Mouse (Mus musculus) adrenal gland, adult 8-10 months (tissue): ENCODE data around the gene Gba. TPM values are rescaled to one million over a fixed set of nuclear protein-coding genes. Genes with fewer than 3 reads are reported as not detected.
"Not testable (repeated sequence)": the region's sequence is repeated elsewhere in the genome, so short reads cannot be mapped to it uniquely, and the experiment has no call there.

Source experiments
- DNase-seq: peaks from one replicate; pipeline ENCODE4 v3.0.0; 2022
- total RNA-seq, 4 experiments: library from RNA; stranded (reverse); gene quantifications; 2 replicates each; pipeline ENCODE4 v1.2.4; 2022

Gba gene
- total RNA-seq: 10 to 100 TPM; 65.6 to 84.3 (median 70.5) TPM

DNA sequence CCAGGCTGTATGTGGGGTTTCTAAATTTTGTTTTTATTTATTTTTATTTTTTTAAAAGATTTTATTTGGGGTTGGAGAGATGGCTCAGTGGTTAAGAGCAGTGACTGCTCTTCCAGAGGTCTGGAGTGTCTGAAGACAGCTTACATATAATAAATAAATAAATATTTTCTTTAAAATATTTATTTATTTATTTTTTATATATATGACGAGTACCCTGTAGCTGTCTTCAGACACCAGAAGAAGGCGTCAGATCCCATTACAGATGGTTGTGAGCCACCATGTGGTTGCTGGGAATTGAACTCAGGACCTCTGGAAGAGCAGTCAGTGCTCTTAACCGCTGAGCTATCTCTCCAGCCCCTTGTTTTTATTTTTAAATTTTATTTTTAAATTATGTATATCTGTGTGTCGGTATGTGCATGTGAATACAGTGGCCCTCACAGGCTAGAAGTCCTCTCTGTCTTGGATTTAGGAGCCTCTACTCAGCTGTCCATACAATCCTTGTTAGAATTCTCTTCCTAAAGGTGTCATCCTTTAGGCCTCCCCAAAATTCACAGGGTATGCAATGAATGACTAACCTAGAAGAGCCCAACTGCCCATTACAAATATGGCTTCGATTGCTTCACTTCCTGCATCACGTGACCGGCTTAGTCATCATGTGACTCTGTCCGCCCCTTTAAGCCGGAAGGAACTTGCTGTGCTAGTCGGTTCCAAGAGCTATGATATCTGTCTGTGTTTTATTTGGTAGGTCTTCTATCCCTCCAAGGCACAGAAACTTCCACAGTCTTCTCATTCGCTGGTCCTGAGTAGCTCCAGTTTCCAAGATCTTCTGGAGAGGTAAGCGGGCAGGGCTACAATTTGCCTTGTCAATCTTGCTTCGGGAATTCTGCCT is at the start of gene Gba:
Gene Gba, plus strand, starts transcription at position 676 of the 889 bp plus-strand sequence.
- DNase-seq: peak; percentile 77

DNA sequence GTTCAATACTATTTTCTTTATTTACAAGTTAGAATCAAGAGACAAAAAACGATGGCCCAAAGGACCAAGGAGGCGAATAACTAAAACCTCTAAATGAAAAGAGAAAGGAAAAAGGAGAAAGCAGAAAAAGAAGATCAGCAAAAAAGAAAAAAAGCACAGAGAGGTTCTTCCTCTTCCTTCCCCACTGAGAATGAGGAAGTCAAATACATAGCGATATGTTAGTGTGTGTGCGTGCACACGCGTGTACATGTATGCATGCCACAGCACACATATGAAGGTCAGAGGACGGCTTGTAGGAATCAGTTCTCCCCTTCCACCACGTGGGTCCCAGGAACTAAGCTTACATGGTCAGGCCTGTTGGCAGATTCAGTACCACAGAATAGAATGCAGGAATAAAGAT is 45.8 kb upstream of the Gba start:
- DNase-seq: no peak

DNA sequence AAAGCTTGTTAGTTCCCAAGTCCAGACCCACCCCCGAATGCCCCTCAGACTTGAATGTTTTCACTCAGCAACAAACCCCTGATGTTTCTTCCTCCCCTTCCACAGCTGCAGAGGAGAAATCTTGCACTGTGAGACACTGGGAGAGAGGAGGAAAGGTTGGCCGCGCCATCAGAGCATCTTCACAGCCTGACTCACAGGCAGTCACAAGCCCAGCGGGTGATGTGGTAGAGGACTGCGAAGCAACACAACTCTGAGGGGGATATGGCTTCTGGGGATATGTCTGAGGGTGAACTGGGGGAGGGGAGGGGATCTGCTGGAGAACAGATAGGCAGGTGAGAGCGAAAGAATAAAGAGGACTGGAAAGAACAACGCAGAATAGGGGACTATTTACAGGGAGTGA is 44.1 kb upstream of the Gba start:
- DNase-seq: no peak

DNA sequence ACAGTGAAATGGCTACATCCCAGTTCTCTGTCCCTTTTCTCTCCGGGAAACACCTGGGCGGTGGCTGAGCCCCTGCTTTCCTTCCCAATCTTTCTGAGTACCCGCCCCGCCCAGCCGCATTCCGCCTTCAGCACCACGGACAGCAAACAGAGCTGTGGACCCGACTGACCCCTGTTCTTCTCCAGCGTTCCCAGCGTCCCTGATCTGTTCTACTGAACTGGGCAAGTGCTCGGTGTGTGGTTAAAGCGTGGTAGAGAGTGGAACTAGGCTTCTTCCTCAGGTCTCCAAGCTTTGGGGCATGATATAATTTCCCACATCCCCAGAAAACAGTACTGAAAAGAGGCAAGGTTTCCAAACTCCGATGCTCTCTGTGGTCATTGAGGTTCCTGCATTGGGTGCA is 43.5 kb upstream of the Gba start:
- DNase-seq: no peak

DNA sequence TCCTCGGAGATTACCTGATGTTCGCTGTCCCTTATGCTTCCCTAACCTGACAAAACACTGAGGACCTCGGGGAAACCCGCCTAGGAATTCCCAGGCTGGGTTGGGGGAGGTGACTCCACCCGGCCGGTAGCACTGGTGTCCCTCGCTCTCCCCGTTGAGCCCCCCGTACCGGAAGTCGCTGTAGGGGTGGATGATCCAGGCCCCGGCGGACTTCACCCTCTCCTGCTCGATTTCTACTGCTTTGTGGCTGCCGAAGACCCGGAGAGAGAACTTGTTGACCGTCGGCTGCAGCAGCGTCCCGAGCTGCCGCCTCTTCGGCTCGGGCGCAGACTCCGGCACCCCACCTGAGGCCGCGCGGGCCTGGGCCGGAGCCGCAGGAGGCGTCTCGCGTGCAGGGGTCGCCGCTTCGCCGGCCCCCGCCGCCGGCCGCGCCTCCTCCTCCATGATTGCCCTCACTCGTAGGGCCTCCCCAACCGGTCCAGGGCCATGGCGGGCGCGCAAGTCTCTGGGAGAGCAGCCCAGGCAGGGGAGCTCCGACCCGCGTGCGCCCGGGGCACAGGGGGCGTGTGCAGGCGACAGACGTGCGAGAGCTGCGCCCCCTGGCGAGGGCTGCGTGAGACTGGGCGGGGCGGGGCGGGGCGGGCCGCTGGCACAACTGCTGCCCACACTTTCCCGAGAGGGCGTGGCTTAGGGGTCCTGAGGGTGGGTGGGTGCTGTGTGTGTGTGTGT is 42.9 kb upstream of the Gba start, which contains the start of gene Hcn3:
Gene Hcn3, minus strand, starts transcription at position 581 of the 729 bp plus-strand sequence.
- DNase-seq: no peak

- not testable (repeated sequence) for DNase-seq
Observed at GRCm38 (mm10) chr3:89161207-89161606, 41.5 kb upstream of the Gba start.

- no peak for DNase-seq
Observed at GRCm38 (mm10) chr3:89161786-89162185, 40.9 kb upstream of the Gba start.

- DNase-seq: no peak
Observed at GRCm38 (mm10) chr3:89163123-89163522, 39.6 kb upstream of the Gba start.

DNA sequence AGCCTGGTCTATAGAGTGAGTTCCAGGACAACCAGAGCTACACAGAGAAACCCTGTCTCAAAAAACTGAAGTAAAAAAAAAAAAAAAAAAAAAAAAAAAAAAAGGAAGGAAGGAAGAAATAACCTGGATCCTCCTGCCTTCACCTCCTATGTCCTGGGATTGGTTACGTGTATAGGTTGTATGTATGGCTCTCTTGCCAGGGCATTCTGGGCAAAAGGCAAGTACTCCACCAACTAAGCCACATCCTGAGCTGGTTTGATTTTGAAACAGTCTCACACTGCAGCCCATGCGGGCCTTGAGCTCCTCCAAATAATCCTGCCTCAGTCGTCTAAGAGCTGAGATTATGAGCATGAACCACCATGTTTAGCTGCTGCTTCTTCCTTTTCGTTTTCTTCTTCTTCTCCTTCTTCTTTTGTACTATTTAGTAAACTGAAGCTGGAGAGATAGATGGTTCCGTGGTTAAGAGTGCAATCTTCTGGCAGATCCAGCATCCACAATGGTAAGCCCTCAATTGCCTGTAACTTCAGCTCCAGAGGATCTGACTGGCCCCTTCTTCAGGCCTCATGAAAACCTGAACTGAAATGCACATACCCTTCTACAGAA is 39.0 kb upstream of the Gba start:
- no peak for DNase-seq

DNA sequence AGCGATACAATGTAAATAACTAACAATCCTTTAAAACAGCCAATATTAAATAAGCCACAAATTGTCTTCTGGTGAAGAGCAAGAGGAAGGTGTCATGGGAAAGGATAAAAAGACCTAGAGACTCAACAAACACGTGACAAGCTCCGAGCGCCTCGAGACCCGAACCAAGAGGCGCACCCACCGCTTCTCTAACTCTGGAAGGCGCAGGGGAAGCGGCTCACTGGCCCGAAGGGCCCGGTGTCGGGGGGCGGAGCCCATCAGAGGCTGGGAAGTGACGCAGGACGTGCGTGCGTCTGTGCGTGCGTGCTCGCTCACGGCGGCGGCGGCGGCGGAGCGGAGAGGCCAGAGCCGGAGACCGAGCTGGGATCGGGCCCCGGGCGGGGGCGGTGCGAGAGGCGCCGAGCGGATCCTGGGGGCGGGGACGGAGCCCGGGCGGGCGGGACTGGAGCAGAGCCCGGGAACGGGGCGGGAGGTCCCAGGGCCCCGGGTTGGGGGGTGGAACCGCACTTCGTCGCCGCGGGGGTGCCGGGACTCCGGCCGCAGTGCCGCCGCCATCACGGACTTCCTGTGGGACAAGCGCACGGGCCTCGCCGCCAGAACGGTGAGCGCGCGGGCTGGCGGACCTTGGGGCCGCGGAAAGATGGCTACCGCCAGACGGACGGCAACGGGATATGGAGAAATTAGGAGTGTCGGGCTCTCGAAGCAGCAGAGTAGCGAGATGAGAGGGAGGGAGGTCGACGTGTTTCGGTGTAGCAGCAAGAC is 38.0 kb upstream of the Gba start, which contains the start of gene Clk2:
Gene Clk2, plus strand, starts transcription at position 290 of the 762 bp plus-strand sequence.
- DNase-seq: peak; percentile 93

DNA sequence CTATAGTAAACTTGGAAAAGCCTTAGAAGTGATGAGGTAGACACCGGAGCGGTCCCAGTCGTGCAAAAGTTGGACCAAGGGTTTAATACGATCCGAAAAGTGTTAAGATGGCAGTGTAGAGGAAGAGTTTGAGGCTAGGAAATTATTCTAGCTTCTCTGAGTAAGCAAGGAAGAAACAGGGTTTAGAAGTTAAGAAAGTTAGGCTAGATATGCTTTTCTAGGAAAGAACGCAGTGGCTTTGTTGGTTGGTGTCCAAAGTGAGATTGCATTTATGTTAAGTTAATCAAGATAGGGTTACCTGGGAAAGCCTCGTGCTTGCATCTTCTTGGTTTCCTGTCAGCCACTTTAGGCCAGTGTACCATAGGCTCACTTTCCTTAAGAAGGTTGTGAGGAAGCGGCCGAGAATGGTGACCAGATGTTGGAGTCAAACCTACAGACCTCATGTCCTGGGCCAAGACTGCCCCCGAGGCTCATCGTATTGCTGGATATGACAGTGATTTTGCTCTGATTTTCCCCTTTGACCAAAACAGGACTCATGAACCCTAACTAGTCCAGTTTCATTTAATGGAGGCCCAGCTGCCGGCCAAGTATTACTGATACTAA is 37.4 kb upstream of the Gba start:
- no peak for DNase-seq

GRCm38 (mm10) chr3:89166945-89167344 is 35.8 kb upstream of the Gba start:
- no peak for DNase-seq

GRCm38 (mm10) chr3:89174844-89175243 is 27.9 kb upstream of the Gba start:
- no peak for DNase-seq

DNA sequence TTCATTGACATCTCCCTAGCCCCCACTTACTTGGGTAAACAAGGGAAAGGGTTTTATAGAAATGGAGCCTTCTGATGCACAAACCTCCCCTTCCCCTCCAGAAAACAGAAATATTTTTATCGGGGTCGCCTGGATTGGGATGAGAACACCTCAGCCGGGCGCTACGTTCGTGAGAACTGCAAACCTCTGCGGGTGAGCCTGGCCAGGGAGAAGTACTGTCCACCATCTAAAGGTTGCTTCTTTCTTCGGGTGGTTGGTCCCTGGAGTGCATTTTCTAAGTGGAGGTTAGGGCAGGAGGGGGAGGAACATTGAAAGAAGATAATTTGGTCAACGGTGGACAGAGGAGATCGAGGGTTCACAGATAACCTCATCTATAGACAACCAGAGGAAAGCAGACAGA is 27.2 kb upstream of the Gba start:
- DNase-seq: no peak

DNA sequence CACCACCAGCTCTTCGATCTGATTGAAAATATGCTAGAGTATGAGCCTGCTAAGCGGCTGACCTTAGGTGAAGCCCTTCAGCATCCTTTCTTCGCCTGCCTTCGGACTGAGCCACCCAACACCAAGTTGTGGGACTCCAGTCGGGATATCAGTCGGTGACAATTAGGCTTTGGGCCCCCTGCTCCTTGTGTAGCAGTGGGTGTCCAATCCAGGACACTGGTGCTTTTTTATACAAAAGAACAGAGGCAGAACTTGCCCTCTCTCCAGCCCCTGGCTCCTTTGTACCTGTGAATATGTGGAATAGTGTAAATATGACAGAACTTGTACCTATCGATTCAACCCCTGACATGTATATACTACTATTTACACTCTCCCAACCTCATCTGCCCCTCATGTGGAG is 26.3 kb upstream of the Gba start:
- no peak for DNase-seq

DNA sequence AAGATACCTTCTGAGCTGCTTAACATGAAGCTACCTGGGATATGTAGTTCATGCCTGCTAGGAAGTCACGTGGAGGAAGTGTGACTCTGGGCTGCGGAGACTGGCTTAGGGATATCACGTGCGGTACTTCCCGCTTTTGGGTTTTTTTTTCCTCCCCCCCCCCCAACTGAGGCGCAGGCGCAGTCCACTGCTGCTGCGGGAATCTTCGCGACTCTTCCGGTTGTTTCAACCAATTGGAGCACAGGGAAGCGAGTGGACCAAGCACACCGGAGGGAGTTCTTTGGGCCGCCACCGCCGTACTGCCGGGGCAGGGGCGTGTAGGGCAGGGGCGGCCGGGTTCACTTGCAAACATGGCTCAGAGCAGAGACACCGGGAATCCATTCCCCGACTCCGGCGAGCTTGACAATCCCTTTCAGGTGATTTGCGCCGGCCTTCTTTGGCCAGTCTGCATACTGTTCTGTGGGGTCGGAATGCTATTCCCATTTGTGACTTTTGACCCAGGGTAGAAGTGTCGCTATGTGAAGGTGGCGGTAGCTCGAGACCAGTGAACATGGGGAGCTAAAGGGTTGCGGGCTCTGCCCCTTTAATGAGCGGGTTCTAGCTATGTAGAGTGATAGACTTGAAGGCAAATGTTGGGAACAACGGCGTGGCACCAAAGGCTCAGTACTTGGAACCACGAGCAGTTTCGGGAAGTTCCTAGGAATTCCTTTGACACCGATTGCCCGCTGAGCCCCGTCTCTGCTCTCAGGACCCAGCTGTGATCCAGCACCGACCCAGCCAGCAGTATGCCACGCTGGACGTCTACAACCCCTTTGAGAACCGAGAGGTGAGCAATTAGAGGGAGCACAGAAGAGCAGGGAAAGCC is 25.3 kb upstream of the Gba start, which contains the start of gene Scamp3:
Gene Scamp3, plus strand, starts transcription at position 232 of the 865 bp plus-strand sequence.
- peak; percentile 87 for DNase-seq

GRCm38 (mm10) chr3:89178107-89178385 is 24.7 kb upstream of the Gba start:
- DNase-seq: no peak

DNA sequence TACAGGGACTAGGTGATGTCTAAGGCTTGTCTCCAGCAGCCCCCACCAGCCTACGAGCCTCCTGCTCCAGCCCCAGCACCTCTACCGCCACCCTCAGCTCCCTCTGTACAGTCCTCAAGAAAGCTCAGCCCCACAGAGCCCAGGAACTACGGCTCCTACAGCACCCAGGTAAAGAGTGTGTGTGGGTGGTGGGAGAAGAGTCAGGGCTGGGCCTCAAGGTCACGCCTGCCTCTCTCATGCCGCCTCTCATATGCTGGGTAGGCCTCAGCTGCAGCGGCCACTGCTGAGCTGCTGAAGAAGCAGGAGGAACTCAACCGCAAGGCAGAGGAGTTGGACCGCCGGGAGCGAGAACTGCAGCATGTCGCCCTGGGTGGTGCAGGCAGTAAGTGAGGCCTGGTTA is 23.7 kb upstream of the Gba start:
- no peak for DNase-seq

- DNase-seq: no peak
Observed at GRCm38 (mm10) chr3:89181749-89182500, 20.8 kb upstream of the Gba start.

DNA sequence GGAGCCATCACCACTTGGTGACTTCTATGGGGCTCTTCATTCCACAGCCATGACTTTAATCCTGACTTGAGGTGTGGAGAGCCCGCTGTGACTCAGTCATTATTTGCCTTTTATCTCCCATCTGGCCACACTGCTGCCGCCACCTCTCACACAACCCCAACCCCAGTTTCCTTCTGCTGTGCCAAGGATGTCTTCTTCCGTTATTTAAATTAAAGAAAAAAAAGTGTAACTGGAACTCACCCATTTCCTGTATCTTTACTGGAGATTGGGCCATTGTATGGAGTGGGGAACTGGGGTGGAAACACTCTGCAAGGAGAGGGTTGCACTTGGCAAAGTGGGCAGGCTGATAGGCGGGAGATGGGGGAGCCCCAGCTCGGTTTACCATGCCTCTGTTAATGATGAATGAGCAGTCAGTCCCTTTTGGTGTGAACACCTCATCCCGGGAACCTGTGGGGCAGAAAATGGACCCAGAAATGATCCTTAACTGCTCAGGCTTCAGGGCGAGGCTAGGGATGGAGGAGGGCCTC is 20.1 kb upstream of the Gba start:
- no peak for DNase-seq
